Comparison of ENCODE assay signal across 11 mouse cellular contexts in the genomic region with DNA sequence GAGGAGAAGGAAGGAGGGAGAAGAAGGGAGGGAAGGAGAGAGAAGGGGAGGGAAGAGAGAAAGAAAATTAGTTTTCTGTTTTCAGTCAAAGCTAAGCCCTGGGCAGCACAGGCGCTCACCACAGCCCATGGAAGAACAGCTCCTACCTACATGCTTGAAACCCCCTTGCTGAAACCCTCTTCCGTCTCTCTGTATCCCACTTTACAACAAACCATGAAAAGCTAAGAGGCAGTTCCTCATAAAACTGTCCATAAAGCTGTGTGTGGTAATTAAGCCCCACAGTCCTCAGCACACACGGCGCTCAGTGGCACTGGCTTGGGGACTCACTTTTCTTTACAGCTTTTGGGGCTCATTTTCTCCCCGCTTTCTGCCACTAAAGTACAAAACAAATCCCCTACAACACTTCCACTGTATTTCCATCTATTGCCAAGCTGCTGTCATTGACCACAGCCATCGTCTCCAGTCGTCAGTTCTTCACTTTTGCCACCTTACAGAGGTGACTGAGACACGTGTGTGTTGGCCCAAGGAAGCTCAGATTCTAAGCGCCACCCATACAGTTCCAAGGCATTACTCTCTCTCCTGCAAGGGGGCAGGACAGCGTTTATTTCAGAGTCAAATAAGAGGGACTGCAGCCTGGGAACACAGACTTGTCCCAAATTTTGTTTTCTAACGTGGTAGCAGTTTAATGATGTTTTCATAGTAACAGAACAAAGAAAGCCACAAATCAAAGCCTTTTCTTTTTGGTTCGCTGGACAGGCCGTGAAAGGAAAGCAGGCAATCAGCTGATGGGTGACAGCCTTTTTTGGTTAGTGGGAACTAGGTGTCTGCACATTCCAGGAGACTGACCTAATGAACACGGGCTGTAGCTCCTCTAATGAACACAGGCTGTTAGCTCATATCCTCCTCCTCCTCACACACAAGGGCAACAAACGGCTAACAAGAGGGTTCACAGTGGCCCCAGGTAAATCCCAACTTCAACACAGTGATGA. TPM values are rescaled to one million over a fixed set of nuclear protein-coding genes. Genes with fewer than 3 reads are reported as not detected.
A peak's percentile ranks its signal among the peaks of the same experiment; 100 is the strongest.
DNase-seq lines count a peak whose midpoint lies in the region; ATAC-seq and TF ChIP-seq lines count a peak whose summit lies in the region.
"Had no signal": no experiment of that assay in that cellular context is flagged by ENCODE, and none has a peak within 500 bp of the region (broad histone marks: within the 10 kb centered on the region; RNA-seq: fewer than 3 reads in every experiment).

No protein-coding gene starts in this region.

- POLR2A ChIA-PET in Patski (lab: Charles Lee), result interaction anchor here (0.6 to 1.9 kb wide), 4 partner anchors 9 to 40 kb away, joined by 3 to 8 read pairs (median 4); a partner anchor contains a TSS

- no peak overlapping the region for H3K4me3 ChIP-seq in intestine, postnatal 0 days (ENCODE audit: low read depth, low read length)
- no peak overlapping the region for H3K4me3 ChIP-seq in intestine, embryonic 16.5 days (ENCODE audit: low read length)
- H3K4me3 ChIP-seq in limb, embryonic 11.5 days (ENCODE audit: low read depth, low read length), result no peak overlapping the region

- in situ Hi-C loops in Patski (cut with MboI; ENCODE audit: low pct_unique_long_range_greater_than_20kb), result no loop called here

- H3K9ac ChIP-seq in intestine, postnatal 0 days (ENCODE audit: low read depth, low read length), result no peak overlapping the region
- no peak overlapping the region for H3K9ac ChIP-seq in intestine, embryonic 16.5 days (ENCODE audit: low read depth, low read length)
- H3K9ac ChIP-seq in limb, embryonic 11.5 days (ENCODE audit: low read length), result no peak overlapping the region

- H3K27ac ChIP-seq in intestine, postnatal 0 days (ENCODE audit: low read depth, low read length), result no peak overlapping the region
- H3K27ac ChIP-seq in intestine, embryonic 16.5 days (ENCODE audit: low read length), result no peak overlapping the region
- 0 out of 2 replicates have a peak overlapping the region, but pooled peaks have one; percentile 25 for H3K27ac ChIP-seq in limb, embryonic 11.5 days (replicated peaks; ENCODE audit: low read depth, low read length)

- CTCF ChIA-PET in Patski (lab: Charles Lee), result interaction anchor here (1.2 to 1.8 kb wide), 4 partner anchors 13 to 44 kb away, joined by 3 to 6 read pairs (median 4); no protein-coding TSS in a partner anchor

- H3K9me3 ChIP-seq in intestine, postnatal 0 days (ENCODE audit: control insufficient read depth), result no peaks in the 10 kb centered on the region
- H3K9me3 ChIP-seq in intestine, embryonic 16.5 days (ENCODE audit: control insufficient read depth, low read length), result no peaks in the 10 kb centered on the region
- no peaks in the 10 kb centered on the region for H3K9me3 ChIP-seq in limb, embryonic 11.5 days (ENCODE audit: control insufficient read depth, low read length)

- no peak overlapping the region for H3K4me2 ChIP-seq in intestine, postnatal 0 days (replicated peaks; ENCODE audit: low read depth)
- no peak overlapping the region for H3K4me2 ChIP-seq in intestine, embryonic 16.5 days (ENCODE audit: low read depth, low read length)
- H3K4me2 ChIP-seq in limb, embryonic 11.5 days (ENCODE audit: low read depth, severe bottlenecking), result peak overlapping the region; percentile 35

- no peaks in the 10 kb centered on the region; the same call in 1 of the 2 replicates for H3K4me1 ChIP-seq in intestine, postnatal 0 days (replicated peaks; ENCODE audit: control insufficient read depth, insufficient read depth, low read length)
- peaks cover 10% of the 10 kb centered on the region for H3K4me1 ChIP-seq in intestine, embryonic 16.5 days (ENCODE audit: control insufficient read depth, insufficient read depth, low read length)
- H3K4me1 ChIP-seq in limb, embryonic 11.5 days (ENCODE audit: control insufficient read depth, insufficient read depth, low read length), result peaks cover 26% of the 10 kb centered on the region

- TF ChIP-seq CTCF in intestine, postnatal 0 days (IDR thresholded peaks at IDR 0.05; ENCODE audit: low read depth), result peak; percentile 29; the same call in 1 of the 2 replicates
- no peak for TF ChIP-seq CTCF in Patski (IDR thresholded peaks at IDR 0.05)

- H3K36me3 ChIP-seq in intestine, postnatal 0 days (ENCODE audit: control insufficient read depth, insufficient read depth), result no peaks in the 10 kb centered on the region
- H3K36me3 ChIP-seq in intestine, embryonic 16.5 days (ENCODE audit: control insufficient read depth, insufficient read depth, low read length), result no peaks in the 10 kb centered on the region
- H3K36me3 ChIP-seq in limb, embryonic 11.5 days (ENCODE audit: control insufficient read depth, insufficient read depth, low read length), result no peaks in the 10 kb centered on the region

- 54% methylated on average over 15 of the region's 15 CpGs for WGBS in intestine, postnatal 0 days
- 49% methylated on average over 15 of the region's 15 CpGs for WGBS in intestine, embryonic 16.5 days
- WGBS in limb, embryonic 11.5 days, result 10% methylated on average over 15 of the region's 15 CpGs

- H3K27me3 ChIP-seq in intestine, postnatal 0 days (replicated peaks; ENCODE audit: control insufficient read depth, insufficient read depth, low read length), result no peaks in the 10 kb centered on the region
- no peaks in the 10 kb centered on the region for H3K27me3 ChIP-seq in intestine, embryonic 16.5 days (replicated peaks; ENCODE audit: control insufficient read depth, insufficient read depth, low read length)
- H3K27me3 ChIP-seq in Patski, result no peaks in the 10 kb centered on the region
- no peaks in the 10 kb centered on the region for H3K27me3 ChIP-seq in limb, embryonic 11.5 days (ENCODE audit: control insufficient read depth, insufficient read depth, low read length)

- peak; percentile 92 for DNase-seq in Muller cell, postnatal 12 days (ENCODE audit: inconsistent ontology term)
- peak; percentile 86 for DNase-seq in Patski (ENCODE audit: low read depth, low spot score)
- peak; percentile 64 for DNase-seq in limb, embryonic 11.5 days (ENCODE audit: low spot score)
- no peak for DNase-seq in thymus, postnatal 10 days (ENCODE audit: low spot score in 2 of 2)
- no peak for DNase-seq in adrenal gland, postnatal 14 days
- DNase-seq: cerebellum, adult 9-10 months; gastrocnemius, postnatal 36 days; lung, adult 2 months had no signal

- ATAC-seq in intestine, postnatal 0 days, result no peak
- no peak for ATAC-seq in intestine, embryonic 16.5 days
- ATAC-seq in Patski, result peak; percentile 91
- peak; percentile 46 for ATAC-seq in limb, embryonic 11.5 days (ENCODE audit: insufficient number of reproducible peaks, low FRiP score, low TSS enrichment, low read depth)
- ATAC-seq: inflammation-experienced regulatory T-cells, adult 6 months had no signal

RNA-seq across cellular contexts. Expression of a gene that starts 22.9 kb away (rescaled TPM):
- 7.9 and 8.5 TPM in 2 replicates for polyA plus RNA-seq in intestine, postnatal 0 days (2015; fragmentation: Nextera tagmentation; extraction: Ambion mirVana)
- polyA plus RNA-seq in intestine, embryonic 16.5 days (2015; fragmentation: Nextera tagmentation; extraction: Ambion mirVana), result 26.9 and 31.0 TPM in 2 replicates
- polyA plus RNA-seq in Patski (2021), result 12.2 TPM
- polyA plus RNA-seq in limb, embryonic 11.5 days (2014; fragmentation: Nextera tagmentation; extraction: Ambion mirVana), result 50.7 and 51.2 TPM in 2 replicates
- total RNA-seq in adrenal gland, postnatal 14 days (2021), result 10.9 and 16.6 TPM in 2 replicates

Comparison
In these comparisons a context has a peak if more than half of its experiments do, and no peak if none do; other contexts are left out.
1. ATAC-seq: peak in Patski (single experiment) and limb, embryonic 11.5 days (single experiment); none in intestine, postnatal 0 days (single experiment) and intestine, embryonic 16.5 days (single experiment).
2. DNase-seq: peak in Muller cell, postnatal 12 days (single experiment), Patski (single experiment) and limb, embryonic 11.5 days (single experiment); none in thymus, postnatal 10 days (0 of 2) and adrenal gland, postnatal 14 days (single experiment).